Comparison of ENCODE assay signal across 28 mouse cellular contexts in the genomic region with DNA sequence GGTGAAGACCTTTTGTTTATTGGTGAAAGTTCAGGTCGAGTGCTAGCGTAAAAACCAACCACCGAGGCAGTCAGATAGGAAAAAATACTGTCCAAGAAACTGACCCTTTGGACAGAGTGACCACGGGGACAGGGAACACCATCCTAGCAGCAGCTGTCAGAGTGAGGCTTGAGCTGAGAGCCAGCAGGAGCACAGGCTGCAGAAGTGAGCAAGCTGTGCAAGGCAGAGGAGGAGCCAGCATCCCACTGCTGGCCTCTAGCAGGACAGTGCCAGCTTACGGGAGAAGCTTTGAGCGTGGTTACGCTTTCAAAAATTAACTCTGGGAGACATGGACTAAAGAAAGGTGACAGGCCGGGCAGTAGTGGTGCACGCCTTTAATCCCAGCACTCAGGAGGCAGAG. TPM values are rescaled to one million over a fixed set of nuclear protein-coding genes. Genes with fewer than 3 reads are reported as not detected.
"Had no signal": no experiment of that assay in that cellular context is flagged by ENCODE, and none has a peak within 500 bp of the region (broad histone marks: within the 10 kb centered on the region; RNA-seq: fewer than 3 reads in every experiment).

No protein-coding gene starts in this region.

- H3K9ac ChIP-seq: limb, embryonic 13.5 days; liver, embryonic 12.5 days; liver, embryonic 15.5 days; lung, embryonic 15.5 days had no signal

- DNase-seq: kidney, adult 8-10 months; layer of hippocampus, adult 9-11 months; liver; lung, adult 18-20 months; lung, postnatal 10 days; lung, postnatal 36 days; thymus, adult 18-20 months; thymus, postnatal 36 days had no signal

- H3K27ac ChIP-seq: limb, embryonic 10.5 days; limb, embryonic 13.5 days; liver, embryonic 12.5 days; liver, embryonic 15.5 days; lung, embryonic 15.5 days; midbrain, embryonic 13.5 days had no signal

- H3K9me3 ChIP-seq: limb, embryonic 10.5 days; limb, embryonic 13.5 days; liver, embryonic 12.5 days; liver, embryonic 15.5 days; lung, embryonic 15.5 days; midbrain, embryonic 13.5 days had no signal

- H3K4me1 ChIP-seq: limb, embryonic 10.5 days; limb, embryonic 13.5 days; lung, embryonic 15.5 days; midbrain, embryonic 13.5 days had no signal

- H3K27me3 ChIP-seq: limb, embryonic 13.5 days; liver, embryonic 12.5 days; liver, embryonic 15.5 days; lung, embryonic 15.5 days; midbrain, embryonic 13.5 days had no signal

- ATAC-seq: intestine, embryonic 16.5 days; liver, embryonic 12.5 days had no signal

- H3K4me3 ChIP-seq: layer of hippocampus, adult 2 months; limb, embryonic 10.5 days; limb, embryonic 13.5 days; liver, embryonic 12.5 days; liver, embryonic 15.5 days; lung, embryonic 15.5 days; midbrain, embryonic 13.5 days had no signal

- H3K4me2 ChIP-seq: limb, embryonic 13.5 days; liver, embryonic 12.5 days; liver, embryonic 15.5 days; lung, embryonic 15.5 days; midbrain, embryonic 13.5 days had no signal

RNA-seq across cellular contexts. Expression of gene Gcm1, which starts 36.0 kb away (rescaled TPM):
- total RNA-seq: layer of hippocampus, adult 2 months; layer of hippocampus, postnatal 25 days; left cerebral cortex, adult 18-20 months; left cerebral cortex, postnatal 25 days; midbrain, postnatal 0 days had no signal
- polyA plus RNA-seq: intestine, embryonic 16.5 days; large intestine, adult 2 months; limb, embryonic 10.5 days; limb, embryonic 13.5 days; liver, embryonic 12.5 days; liver, embryonic 15.5 days; midbrain, postnatal 0 days; neural tube, embryonic 11.5 days; neural tube, embryonic 14.5 days; small intestine, adult 2 months; spleen, adult 2 months; stomach, embryonic 16.5 days; testis, adult 2 months; urinary bladder, adult 2 months had no signal
